Mouse (Mus musculus) neutrophil, adult 59 days (primary cell): Measurements from ENCODE around the gene Chrm1. TPM values are rescaled to one million over a fixed set of nuclear protein-coding genes. Genes with fewer than 3 reads are reported as not detected.

Experiments used
- total RNA-seq, 2 experiments: library from RNA; stranded (reverse); gene quantifications; 1 replicate in 1 of 2; 2 replicates in 1 of 2; pipeline ENCODE4 v1.2.4; 2023

Chrm1 gene
- under 1 TPM; 0.22 to 0.57 TPM for total RNA-seq

GRCm38 (mm10) chr19:8663360-8663839 lies at the start of gene Chrm1:
Gene Chrm1 (plus strand): TSS chr19:8663789.

GRCm38 (mm10) chr19:8617904-8618303 lies 45.7 kb upstream of the Chrm1 start, which contains the start of gene Slc22a6:
Gene Slc22a6 (plus strand): TSS chr19:8618039.

GRCm38 (mm10) chr19:8722907-8723573 lies 59.5 kb downstream of the Chrm1 start, which contains the start of gene Slc3a2:
Gene Slc3a2 (minus strand): TSS chr19:8723369.

Other genes starting within 250 kb of the Chrm1 start
- gene Slc22a8, start 72.5 kb upstream of the Chrm1 start, total RNA-seq, result not detected
- gene Slc22a6, start 45.8 kb upstream of the Chrm1 start, total RNA-seq, result not detected
- 100 to 1,000 TPM; 121 to 124 TPM for gene Slc3a2, start 59.6 kb downstream of the Chrm1 start, total RNA-seq
- 10 to 100 TPM; 20.6 to 29.3 TPM for gene Wdr74, start 72.0 kb downstream of the Chrm1 start, total RNA-seq
- gene 1700092M07Rik, start 76.9 kb downstream of the Chrm1 start, total RNA-seq, result 1 to 10 TPM in 1 of 2 experiments, not detected in 1; 2.8 TPM
- gene Stx5a, start 77.6 kb downstream of the Chrm1 start, total RNA-seq, result 100 to 1,000 TPM; 125 to 152 TPM
- 100 to 1,000 TPM; 133 to 147 TPM for gene Nxf1, start 93.3 kb downstream of the Chrm1 start, total RNA-seq
- gene Tmem223, start 107.2 kb downstream of the Chrm1 start, total RNA-seq, result 10 to 100 TPM; 20.5 to 24.1 TPM
- gene Tmem179b, start 110.7 kb downstream of the Chrm1 start, total RNA-seq, result 10 to 100 TPM; 75.5 to 83.0 TPM
- 10 to 100 TPM; 11.3 to 11.5 TPM for gene Taf6l, start 122.6 kb downstream of the Chrm1 start, total RNA-seq
- gene Polr2g, start 134.8 kb downstream of the Chrm1 start, total RNA-seq, result 10 to 100 TPM; 45.1 to 45.9 TPM
- under 1 TPM; 0.79 to 0.98 TPM for gene Zbtb3, start 138.8 kb downstream of the Chrm1 start, total RNA-seq
- gene Ttc9c, start 155.5 kb downstream of the Chrm1 start, total RNA-seq, result 10 to 100 TPM; 20.3 to 24.7 TPM
- gene Hnrnpul2, start 156.2 kb downstream of the Chrm1 start, total RNA-seq, result 10 to 100 TPM; 89.7 to 97.5 TPM
- gene AC129217.1, start 166.0 kb downstream of the Chrm1 start, total RNA-seq, result 1 to 10 TPM; 3.5 to 7.8 TPM
- 10 to 100 TPM; 55.1 to 64.1 TPM for gene Bscl2, start 173.7 kb downstream of the Chrm1 start, total RNA-seq
- gene Gng3, start 175.4 kb downstream of the Chrm1 start, total RNA-seq, result not detected
- gene Lrrn4cl, start 187.0 kb downstream of the Chrm1 start, total RNA-seq, result under 1 TPM; 0.20 to 0.36 TPM
- gene Ubxn1, start 207.7 kb downstream of the Chrm1 start, total RNA-seq, result 10 to 100 TPM; 92.5 to 99.0 TPM
- 10 to 100 TPM; 19.7 to 21.0 TPM for gene Uqcc3, start 217.1 kb downstream of the Chrm1 start, total RNA-seq
- gene Lbhd1, start 219.9 kb downstream of the Chrm1 start, total RNA-seq, result 10 to 100 TPM in 1 of 2 experiments, 1 to 10 TPM in 1; 9.9 to 17.6 TPM
- gene Gm49403, start 220.1 kb downstream of the Chrm1 start, total RNA-seq, result not detected
- 10 to 100 TPM; 20.5 to 27.8 TPM for gene 1810009A15Rik, start 225.1 kb downstream of the Chrm1 start, total RNA-seq
- gene Gm49416, start 225.1 kb downstream of the Chrm1 start, total RNA-seq, result 1 to 10 TPM; 6.1 to 8.2 TPM
- 10 to 100 TPM; 13.2 to 14.3 TPM for gene Ints5, start 229.2 kb downstream of the Chrm1 start, total RNA-seq
- gene Ganab, start 234.3 kb downstream of the Chrm1 start, total RNA-seq, result 10 to 100 TPM; 79.7 to 91.5 TPM